Mouse (Mus musculus) thymus, postnatal 14 days (tissue): ENCODE measurements around the gene Ctrc.

Experiments used
- DNase-seq: peaks from one replicate; pipeline ENCODE4 v3.0.0; 2021

Gene Ctrc

DNA sequence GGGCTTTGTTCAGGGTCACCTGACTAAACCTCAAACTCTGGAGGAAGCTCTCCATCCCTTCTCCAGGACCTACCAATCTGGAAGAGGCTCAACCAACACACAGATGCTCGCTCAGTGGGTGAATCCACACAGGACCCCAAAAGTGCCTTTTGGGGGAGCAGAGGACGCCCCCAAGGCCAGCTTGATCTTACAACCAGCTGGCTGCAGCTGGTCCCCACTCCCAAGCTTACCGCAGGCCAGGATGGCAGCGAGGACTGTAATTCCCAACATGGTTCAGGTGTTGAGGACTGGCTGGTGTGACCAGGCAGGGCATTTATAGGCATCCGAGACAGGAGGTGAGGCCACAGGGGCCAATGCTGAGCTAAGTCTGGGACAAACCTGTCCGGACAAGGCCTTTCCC lies at the start of gene Ctrc:
Ctrc (minus strand) TSS at position 361 of the 400 bp plus-strand sequence.
- DNase-seq, result no peak

DNA sequence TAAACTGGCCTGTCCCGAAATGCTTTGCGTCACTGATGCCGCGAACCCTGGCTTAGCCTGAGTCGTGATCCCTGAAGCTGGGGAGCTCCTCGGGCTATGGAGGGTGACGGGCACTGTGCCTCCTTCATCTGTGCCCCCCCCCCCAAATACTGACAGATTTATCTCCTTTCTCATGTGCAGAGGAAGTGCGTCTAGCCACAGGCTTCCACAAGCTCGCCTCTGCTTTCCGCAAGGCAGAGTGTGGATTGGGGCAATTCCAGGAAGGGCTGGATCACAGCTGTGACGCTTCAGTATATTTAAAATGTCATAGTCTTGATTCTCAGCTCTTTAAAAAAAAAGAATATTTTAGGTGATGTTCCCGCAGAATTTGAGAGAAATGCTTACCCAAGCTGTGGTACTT lies 49.6 kb upstream of the Ctrc start:
- no peak for DNase-seq

DNA sequence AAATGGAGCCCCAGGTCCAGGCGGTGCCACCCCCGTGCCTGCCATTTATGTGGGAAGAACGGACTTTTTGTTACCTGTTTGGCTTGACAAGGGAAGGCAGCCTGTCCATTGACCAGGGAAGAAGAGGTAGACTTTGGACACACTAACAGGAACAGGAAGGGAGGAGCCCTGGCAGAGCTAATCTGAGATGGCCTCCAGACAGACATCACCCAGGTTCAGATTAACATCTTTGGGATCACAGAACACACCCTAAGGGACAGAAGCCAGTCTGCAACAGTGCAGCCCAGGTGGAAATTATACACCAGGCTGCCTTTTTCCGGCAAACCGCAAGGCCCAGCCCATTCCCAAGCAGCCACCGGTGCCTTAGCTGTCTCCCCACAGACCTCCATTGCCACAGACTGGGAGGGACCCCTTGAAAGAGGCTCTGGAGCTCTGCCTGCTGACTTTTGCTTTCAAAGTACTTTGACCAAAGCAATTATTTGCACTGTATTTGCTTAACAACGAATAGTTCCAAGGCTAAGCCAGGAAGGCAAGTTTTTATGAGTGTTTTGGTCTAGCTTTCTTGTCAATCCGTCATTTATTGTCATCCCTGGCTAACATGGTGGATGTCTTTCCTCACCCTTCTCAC lies 47.1 kb upstream of the Ctrc start:
- no peak for DNase-seq

DNA sequence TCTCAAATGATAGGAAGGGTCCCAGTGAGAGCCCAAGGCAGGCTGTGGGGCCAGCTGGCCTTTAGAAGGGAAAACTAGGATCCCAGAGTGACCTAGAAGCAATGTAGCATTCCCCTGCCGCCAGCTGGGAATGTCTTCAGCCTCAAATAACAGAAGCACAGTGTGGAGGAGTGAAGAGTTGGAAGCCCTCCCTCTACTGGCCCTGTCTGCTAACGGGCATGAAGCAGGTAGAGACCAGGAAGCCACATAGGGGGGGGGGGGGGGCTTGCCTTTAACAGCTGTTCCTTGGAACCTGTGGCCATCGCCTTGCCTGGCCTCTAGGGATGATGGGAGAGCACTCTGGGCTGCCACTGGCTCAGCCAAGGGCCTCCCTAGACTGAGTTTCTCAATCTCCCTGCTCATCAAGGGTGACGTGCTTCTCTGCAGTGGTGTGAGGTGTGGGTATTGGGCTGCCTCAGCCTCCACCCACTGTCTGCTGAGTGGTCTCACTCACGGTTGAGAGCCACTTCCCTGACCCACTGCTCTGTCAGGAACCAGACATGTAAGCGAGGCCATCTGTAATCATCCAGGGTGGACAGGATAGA lies 40.3 kb upstream of the Ctrc start:
- no peak for DNase-seq

DNA sequence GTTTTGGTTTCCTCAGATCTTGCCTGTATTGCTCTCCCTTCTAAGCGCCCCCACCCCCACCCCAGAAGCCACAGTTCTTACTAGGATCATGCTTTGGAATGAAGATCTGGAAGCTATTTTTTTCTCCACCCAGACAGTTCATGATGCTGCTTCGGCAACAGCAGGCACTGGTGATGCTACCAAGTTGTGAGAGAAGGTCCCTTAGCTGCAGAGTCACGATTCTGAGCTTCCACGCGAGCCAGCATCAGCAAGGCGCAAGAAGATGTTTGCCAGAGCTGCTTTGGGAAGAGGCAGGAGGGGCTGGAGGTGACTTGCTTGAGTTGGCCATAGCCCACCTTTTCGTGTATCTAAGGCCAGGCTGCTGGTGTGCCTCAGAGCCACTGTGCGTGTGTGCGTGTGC lies 39.3 kb upstream of the Ctrc start:
- DNase-seq, result no peak

DNA sequence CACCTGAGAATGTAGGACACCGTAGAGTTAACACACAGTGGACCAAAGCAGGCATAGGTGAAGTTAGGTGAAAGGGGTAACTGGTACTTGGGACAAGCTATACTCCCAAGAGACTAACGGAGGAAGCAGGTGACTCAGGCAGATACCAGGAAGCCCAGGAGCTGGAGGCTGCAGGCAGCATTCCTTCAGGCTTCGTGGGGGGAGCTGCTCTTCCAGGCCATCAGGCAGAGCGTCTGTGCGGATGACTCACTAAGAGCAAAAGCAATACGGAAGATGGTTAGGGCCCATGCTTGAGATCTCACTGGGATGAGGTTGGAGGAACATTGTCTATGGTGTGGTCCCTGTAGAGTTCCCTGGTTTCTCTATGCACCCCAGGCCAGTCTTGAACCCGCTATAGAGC lies 36.7 kb upstream of the Ctrc start:
- DNase-seq, result no peak

DNA sequence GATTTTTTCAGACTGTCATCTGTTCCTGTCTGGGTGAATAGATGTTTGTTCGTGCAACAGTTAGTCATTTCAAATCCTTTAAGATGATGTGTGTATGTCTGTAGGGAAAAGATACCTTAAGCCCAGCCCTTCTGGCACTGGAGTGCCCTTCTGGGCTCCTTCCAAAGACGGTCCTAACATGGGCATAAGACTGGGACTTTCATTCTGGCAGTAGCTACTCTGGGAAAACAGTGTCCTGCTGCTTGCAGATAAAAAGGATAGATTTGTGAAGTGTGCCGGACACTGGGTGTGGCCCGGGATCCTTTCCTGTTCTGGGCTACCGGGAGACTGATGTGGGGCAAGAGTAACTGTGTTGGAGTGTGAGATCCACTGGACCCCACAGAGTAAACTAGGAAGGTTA lies 35.8 kb upstream of the Ctrc start:
- no peak for DNase-seq

DNA sequence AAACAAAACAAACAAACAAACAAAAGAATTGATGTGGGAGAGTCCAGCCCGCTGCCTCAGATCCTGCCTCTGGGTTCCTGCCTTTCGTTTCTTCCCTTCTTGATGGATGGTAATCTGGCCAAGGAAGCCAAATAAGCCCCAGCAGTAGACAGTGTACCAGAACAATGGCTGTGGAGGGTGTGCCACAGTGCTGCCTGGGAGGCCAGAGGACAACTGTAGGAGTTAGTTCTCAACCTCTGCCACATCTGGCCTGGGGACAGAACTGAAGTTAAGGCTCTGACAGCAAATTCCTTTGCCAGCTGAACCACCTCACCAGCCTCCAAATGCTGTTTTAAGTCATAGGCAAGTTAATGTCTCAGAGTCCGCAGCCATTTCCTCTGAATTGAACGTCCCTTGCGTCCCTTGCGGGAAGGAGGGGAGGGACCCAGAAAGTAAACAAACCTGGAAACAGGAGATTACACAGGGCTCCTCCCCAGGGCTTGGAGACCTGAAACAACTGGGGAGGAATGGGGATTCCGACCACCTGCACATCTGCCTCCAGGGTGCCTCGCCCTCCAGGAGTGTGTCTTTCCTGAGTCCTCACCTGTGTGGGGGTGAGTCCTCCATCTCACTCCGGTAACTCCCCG lies 35.2 kb upstream of the Ctrc start:
- DNase-seq, result no peak

DNA sequence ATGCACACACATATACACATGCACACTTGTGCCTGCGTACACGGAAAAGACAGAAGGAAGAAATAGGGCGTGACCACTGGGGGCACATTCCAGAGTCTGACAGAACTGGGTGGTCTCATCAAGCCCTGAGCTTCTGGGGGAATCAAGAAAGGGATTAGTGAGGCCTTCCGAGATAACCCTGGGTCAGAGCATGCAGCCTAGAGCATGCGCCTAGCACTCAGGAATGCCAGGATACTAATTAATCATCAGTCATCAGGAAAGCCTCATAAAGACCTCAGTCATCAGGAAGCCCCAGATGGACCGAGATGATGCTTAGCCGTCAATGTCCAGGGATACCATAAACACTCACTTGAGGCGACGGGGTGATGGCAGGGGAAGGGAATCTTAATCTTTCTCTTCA lies 33.7 kb upstream of the Ctrc start:
- no peak for DNase-seq

DNA sequence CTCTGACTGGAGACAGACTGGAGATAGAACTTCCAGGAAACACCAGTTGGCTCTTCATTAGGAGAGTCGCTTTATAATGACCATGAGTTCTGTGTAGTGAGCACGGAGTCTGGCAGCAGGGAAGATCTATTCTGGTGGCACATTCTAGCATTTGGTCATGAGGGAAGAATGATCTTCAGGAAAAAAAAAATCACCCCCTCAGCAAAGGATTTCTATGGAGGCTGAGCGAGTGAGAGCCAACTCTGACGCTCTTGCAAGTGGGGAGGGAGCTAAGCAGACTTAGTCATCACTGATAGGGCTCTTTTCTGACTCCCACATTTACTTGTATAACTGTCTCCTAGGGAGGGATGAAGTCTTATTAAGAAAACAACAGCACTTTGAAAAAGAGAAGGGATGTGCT lies 32.9 kb upstream of the Ctrc start:
- no peak for DNase-seq

DNA sequence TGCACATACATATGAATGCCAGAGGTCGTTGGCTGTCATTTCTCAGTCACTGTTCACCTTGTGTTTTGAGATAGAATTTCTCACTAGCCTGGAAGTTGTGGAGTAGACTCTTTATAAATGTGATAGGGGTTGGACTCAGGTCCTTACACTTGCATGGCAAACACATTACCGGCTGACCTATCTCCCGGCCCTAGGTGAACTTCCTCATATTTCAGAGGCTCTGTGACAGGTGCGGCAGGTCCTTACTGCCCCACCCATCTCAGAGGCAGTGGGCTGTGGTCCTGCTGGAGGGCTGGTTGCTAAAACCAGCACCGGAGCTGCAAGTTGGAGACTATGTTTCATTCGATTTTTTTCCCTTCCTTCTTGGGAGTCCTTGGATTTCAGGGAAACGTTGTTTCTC lies 32.5 kb upstream of the Ctrc start:
- no peak for DNase-seq

DNA sequence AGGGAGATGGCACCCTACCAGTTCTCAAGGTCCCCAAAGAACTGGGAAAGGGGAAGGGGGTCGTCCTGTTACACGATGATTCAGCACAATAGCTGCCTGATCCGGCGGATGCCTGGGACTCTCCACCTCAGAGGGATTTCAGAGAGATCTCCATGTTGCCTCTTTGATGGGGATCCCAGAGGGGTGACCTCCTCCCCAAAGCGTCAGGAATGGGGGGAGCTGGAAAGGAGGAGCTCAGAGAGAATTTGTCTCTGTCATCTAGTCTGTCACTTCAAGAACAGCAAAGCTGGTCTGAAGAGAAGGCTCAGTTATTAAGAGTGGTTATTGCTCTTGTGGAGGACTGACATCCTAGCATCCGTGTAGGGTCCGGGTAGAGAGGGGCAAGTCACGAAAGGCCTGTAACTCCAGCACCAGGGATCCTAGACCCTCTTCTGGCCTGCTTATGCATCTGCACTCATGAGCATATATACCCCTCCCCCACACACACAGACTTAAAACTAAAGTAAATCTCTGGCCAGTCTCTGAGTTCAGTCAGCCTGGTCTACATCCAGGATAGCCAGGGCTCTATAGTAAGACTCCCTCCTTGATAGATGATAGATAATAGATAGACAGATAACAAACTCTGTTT lies 29.4 kb upstream of the Ctrc start:
- no peak for DNase-seq

DNA sequence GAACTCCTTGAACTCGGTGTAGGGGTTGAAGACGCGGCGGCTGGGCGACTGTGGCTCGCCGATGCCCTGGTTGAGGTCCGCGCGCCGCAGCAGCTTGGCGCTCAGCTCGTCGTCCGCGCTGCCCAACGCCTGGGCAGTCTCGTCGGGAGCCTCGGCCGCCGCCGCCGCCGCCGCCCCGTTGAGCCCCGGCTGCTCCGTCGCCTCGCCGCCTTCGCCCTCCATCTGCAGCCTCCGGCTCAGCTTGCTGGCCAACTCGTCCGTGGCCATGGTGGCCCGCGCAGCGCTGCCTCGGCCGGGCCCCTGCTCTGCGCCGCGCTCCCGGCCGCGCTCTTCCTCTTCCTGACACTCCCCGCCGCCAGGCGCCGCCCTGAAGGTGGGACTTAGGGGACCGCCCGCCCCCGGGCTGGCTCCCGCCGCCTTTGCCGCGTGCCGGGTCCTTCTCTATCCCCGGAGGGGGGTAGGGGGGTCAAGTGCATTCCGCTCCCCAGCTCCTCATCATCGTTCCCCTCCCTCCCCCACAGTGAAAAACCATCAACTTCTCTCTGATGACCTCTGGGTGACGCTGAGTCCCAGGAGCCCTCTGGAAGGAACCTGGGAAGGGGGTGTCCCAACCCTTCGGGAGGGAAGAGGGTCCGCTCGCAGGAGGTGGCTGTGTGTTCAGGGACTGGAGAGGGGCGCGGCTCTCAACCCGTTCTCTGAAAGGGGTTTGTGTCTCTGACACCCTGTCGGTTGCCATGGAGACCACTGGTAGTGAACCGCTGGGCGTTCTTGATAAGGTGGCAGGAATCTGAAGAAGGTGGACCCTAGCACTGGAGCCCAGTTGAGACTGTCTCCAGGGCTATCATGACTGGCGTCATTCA lies 28.7 kb upstream of the Ctrc start, which contains the start of gene Efhd2:
Efhd2 (minus strand) TSS at position 320 of the 860 bp plus-strand sequence.
- peak; percentile 85 for DNase-seq

DNA sequence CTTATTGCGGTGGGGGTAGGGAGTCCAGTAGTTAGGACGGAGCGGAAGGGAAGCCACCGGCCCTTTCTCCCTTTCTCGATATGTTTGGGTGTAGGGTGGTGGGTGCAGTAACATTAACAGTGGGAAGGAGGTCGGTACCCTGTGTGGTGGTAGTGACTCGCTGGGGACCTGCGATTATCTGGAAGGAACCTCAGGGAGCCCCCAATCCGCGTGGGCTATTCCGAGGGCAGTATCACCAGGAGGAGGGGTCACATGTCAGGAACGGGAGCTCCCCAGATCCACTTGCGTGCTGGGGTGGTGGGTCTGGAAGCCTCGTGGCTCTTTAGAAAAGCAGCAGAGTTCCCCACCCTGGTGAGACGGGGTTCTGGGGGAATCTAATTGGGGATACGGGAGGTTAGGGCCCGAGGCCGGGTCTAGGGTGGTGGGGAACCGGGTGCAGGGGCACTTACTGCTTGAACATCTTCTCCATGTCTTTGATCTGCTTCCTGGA lies 28.0 kb upstream of the Ctrc start:
- DNase-seq, result peak; percentile 27

DNA sequence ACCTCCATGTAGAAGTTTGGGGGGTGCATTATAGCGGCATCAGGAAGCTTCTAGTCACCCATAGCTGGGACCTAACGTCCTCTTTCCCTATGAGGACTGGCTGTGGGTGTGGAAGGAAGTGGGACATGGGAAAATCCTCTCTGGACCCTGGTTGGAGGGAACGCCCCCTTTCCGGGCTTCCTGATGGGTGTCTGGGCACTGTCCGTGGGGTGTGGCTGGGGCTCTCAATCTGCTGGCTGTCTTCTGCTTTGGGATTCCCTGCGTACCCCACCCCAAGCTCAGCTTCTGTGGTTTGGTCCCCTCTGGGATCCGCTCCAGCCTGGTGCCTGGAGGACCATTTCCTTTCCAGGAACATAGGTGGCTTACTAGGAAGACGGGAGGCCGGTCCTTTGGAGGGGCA lies 26.8 kb upstream of the Ctrc start:
- no peak for DNase-seq

DNA sequence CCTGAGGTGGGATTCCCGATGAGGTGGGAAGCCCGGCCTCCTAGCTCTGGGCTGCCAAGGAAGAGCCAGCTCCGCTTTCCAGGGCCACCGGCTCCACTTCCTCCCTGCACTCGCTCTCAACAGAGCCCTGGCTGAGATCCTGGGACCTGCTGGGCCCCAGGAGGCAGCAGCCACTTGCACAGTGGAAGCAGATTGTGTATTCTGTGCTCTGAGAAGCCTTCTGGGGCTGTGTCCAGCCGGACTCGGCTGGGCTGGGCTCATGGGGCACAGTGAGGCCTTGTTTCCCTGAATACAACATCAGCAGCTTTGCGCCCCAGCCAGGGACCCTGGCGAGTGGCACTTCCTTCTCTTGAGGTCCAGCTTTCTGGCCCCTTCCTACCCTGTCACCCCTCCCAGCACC lies 25.8 kb upstream of the Ctrc start:
- no peak for DNase-seq

DNA sequence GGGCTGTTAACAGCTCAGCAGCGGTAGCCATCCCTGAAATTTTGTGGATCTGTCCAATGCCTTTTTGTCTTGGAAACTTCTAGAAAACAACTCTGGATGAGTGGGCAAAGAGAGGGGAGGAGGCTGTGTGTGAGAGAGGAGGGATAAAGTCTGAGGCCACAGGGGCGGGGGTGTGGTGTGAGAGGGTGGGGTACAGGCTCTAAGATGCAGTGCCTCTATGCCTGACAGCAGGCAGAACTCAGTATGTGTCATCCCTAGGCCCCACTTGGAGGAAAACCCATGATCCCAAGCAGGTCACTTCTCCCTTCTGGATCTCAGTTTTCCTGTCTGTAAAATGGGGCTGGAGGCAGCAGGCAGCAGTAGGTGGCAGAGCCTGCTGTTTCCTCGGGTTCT lies 25.2 kb upstream of the Ctrc start:
- no peak for DNase-seq

DNA sequence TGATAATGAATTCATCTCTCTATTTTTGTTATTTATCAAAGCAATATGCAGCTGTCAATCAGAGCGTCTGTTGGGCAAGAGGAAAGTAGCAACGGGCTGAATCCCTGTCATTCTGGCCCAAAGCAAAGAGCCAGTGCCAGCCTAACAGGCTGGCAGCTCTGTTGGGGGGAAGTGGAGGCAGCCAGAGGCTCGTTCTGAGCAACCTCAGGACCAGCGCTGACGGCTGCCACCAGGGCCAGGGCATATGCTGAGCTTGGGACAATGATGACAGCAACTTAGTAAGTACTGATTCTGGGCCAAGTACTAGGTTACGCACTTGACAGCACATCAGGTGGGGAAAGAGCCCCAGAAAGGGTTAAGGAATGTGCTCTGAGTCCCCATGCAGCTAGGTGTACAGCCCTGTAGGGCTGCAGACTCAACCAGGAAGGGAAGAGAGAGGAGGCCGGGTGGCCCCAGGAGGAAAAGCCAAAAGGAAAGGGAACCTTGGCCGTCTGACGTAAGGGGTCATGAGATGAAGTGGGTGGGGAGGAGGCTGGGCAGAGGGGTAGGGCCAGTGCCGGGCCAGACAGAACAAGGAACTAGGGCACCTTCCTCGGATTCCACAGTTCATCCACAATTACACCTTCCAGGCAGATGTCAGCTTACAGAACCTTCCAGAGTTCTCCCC lies 24.6 kb upstream of the Ctrc start:
- DNase-seq, result no peak

DNA sequence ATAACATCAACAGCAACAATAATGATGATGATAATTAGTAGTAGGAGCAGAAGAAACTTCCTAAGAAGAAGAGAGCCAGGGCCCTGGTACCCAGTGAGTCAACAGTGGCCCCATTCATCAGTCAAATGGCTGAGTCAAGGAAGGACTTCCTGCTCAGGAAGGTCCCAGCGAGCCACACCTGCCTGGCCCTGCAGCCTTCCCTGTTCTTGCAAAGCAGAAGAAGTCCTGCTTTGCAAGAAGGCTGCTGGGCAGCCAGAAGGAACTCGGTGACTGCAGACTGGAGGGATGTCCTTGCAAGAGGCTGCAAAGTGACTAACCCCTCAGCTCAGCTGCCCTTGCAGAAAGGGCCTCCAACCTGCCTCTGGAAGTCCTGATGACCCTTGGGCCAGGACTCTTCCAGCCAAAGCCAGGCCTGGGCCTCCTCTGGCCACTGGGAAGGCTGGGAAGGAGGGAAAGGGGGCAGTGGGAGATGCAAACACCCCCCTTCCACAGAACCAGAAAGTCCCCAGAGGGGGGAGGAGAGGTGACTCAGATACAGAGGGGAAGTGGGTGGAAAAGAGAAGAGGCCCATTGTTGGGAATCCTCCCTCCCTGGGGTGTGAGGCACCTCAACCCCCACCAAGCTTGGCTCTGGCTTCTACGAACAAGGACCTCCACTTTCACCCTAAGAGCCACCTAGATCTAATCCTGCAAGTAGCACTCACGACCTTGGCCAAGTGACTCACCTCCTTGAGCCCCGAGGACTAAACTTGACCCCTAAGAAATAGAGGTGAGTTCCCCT lies 23.5 kb upstream of the Ctrc start:
- DNase-seq, result no peak

DNA sequence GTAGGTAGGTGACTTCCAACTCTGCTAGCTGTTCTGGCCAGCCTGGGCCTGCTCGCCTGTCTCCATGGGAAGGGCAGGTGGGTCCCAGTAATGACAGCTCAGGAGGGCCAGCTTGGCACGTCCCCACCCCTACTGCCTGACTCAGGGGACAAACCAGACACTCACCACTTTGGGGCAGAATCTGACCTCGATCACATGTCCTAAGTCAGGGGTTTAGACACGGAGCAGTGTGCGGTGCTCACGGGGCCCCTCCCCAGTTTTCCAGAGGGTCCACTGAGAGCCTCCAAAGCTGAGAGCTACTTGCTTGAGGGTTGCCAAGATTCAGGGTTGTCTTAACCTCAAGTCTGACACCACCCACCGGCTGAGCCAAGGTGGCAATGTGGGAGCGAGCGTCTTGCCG lies 21.9 kb upstream of the Ctrc start:
- no peak for DNase-seq

DNA sequence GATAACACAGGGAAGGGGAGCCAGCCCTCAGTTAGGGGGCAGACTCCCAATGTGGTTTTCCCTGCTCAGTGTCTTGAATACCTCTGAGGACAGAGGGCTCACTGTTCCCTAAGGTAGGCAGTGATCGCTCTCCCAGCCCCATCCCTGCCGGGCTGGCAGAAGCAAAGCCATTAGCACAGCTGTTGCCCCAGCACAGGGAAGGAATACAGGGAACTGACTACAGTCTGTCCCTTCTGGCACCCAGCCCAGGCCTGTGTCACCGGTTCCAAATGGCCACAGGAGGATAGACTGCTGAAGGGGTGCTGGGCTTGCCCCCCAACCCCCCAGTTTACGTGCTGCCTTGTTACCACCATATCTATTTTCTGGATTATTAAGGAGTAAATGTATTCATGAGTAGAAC lies 21.3 kb upstream of the Ctrc start:
- no peak for DNase-seq
